Mouse (Mus musculus): ENCODE data around the gene Cdk6.
"Not testable (repeated sequence)": the region's sequence is repeated elsewhere in the genome, so short reads cannot be mapped to it uniquely, and the experiment has no call there.

Cdk6 gene

DNA sequence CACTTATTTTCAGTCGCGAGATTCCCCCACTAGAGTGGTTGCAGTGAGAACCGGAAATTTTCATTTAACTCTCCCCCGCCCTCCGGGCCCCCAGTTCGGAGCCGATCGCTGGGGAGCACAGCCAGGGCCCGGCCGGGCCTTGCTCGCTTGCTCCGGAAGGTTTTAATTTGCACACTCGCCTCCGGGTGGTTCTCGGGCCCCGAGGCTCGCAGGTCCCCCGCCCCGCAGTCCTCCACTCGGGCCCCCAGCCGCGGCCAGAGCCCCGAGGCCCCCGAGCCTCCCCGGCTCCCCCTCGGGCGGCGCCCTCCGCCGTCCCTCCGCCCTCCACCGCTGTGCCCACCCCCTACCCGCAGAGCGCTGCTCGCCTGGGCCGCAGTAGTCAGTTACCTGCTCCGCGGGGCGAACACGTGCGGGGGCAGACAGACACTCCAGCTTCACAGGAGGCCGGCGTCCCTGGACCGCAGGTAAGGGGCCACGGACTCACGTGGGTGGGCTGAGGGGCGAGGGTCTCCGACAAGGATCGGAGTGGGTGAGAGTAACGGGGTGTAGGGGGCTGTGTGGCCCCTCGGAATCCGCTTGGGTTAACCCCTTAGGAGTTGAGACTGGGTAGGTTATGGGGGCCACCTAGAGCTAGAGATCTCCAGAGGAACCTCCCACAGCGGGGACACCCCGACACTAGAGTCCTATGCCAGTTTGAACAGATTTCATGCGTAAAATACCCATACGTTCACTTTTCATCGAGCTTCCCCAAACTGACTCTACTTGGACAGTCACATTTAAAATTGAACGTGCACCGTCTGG lies at the start of gene Cdk6:
Gene Cdk6 (plus strand): TSS at position 375 of the 801 bp plus-strand sequence.
- in situ Hi-C loops (cut with MboI, MseI) = loop anchor here (5.0 kb wide), 4 partner anchors 39 to 256 kb away; partner anchors contain the start of genes Pex1 and Rbm48

- in situ Hi-C loops (cut with MboI, MseI) = no loop called here
Measured at GRCm38 (mm10) chr5:3293666-3294065, 47.6 kb upstream of the Cdk6 start.

GRCm38 (mm10) chr5:3300801-3301457 lies 40.4 kb upstream of the Cdk6 start:
- in situ Hi-C loops (cut with MboI, MseI) = loop anchor here (5.0 kb wide), 1 partner anchor 41 kb away; the partner anchor contains the start of gene Cdk6

GRCm38 (mm10) chr5:3301535-3301934 lies 39.8 kb upstream of the Cdk6 start:
- in situ Hi-C loops (cut with MboI, MseI) = loop anchor here (5.0 kb wide), 1 partner anchor 41 kb away; the partner anchor contains the start of gene Cdk6

DNA sequence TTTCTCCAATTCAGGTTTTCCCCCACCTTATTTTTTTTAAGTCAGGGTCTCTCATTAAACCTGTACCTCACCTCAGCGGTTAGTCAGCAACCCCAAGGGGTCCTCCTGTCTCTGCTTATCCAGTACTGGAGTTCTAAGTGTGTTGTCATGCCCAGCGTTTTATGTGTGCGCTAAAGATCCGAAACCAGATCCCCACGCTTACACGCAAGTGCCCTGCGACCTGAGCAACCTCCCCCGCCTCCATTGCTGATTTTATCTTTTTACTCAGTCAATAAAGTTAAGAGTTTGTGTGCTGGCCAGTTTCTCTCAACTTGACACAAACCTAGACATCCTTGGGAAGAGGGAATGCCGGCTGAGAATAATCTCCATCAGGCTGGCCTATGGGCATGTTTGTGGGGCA lies 37.4 kb upstream of the Cdk6 start:
- in situ Hi-C loops (cut with MboI, MseI) = loop anchor here (5.0 kb wide), 1 partner anchor 38 kb away; the partner anchor contains the start of gene Cdk6

- in situ Hi-C loops (cut with MboI, MseI) = no loop called here
Measured at GRCm38 (mm10) chr5:3306146-3306545, 35.1 kb upstream of the Cdk6 start.

GRCm38 (mm10) chr5:3309122-3309521 lies 32.2 kb upstream of the Cdk6 start:
- in situ Hi-C loops (cut with MboI, MseI) = no loop called here

DNA sequence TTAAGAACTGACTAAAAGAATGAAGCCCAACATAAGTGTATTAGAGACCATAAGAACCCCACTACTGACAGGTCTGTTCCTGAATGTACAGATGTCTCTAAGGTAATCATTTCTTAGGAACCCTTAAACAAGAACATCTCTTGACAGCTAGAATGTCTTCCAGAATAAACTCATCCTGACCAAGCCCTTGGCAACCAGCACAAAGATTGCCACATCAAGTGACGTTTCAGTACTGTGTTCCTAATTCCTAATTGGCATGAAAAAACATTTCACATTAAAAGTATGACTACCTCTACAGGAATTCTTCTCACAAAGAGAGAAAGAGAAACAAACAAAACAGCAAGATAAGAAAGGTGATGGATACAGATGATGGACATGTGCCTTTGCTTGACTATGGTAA lies 31.7 kb upstream of the Cdk6 start:
- in situ Hi-C loops (cut with MboI, MseI) = no loop called here

- in situ Hi-C loops (cut with MboI, MseI) = not testable (repeated sequence)
Measured at GRCm38 (mm10) chr5:3311156-3311555, 30.1 kb upstream of the Cdk6 start.

- in situ Hi-C loops (cut with MboI, MseI) = not testable (repeated sequence)
Measured at GRCm38 (mm10) chr5:3317724-3318123, 23.6 kb upstream of the Cdk6 start.

DNA sequence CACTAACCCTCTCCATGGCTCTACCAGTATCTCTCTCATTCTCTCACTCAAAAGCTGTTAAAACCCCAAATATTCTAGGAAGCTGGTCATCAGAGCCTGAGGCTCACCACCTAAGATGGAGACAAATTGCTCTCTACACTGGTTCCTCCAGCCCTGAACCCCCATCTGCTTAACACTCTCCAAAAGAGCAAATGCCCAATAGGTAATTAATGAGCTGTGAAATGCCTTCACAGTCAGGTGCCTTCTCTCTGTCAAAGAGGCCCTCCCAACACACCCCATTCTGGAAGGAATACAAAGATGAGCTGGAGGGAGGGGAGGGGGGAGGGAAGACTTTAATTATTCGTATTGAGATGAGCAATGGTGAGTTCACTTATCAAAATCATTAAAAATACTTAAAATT lies 21.1 kb upstream of the Cdk6 start:
- in situ Hi-C loops (cut with MboI, MseI) = no loop called here

DNA sequence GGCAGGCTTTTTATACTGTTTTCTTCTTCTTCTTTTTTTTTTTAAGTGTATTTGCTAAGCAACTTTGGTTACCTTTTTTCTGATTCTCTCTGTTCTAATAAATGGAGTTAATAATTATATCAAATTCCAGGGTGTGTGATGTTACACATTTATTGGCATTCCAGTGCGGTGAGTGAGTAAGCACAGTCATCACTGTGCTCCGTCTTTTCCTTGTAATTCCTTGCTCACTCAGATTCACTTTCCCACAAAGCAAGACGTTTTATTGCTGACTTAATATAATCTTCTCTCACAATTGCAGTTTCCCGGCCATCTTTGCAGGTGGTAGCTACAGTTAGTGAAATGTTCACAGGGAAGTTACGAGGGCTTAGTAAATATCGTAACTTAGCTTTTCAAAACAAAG lies 19.2 kb upstream of the Cdk6 start:
- in situ Hi-C loops (cut with MboI, MseI) = no loop called here

GRCm38 (mm10) chr5:3324116-3324515 lies 17.2 kb upstream of the Cdk6 start:
- in situ Hi-C loops (cut with MboI, MseI) = no loop called here

DNA sequence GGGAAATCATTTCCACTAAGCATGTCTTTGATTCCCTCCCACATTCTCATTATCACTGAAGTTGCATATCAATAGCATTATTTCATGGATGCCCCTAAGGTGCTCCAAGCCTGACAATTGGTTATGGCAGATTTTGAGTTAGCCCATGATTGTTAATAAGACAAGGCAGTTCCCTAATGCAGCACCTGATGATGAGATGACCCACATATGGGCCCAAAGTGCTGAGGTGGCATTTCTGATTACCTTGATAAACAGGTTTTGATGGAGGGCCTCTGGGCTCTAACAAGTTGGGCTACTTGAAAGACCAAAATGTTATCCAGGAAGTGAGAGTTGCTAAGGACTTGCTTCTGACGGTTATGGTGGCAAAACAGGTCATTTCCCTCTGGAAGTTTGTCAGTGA lies 11.9 kb upstream of the Cdk6 start:
- in situ Hi-C loops (cut with MboI, MseI) = no loop called here

GRCm38 (mm10) chr5:3330932-3331331 lies 10.4 kb upstream of the Cdk6 start:
- in situ Hi-C loops (cut with MboI, MseI) = no loop called here

DNA sequence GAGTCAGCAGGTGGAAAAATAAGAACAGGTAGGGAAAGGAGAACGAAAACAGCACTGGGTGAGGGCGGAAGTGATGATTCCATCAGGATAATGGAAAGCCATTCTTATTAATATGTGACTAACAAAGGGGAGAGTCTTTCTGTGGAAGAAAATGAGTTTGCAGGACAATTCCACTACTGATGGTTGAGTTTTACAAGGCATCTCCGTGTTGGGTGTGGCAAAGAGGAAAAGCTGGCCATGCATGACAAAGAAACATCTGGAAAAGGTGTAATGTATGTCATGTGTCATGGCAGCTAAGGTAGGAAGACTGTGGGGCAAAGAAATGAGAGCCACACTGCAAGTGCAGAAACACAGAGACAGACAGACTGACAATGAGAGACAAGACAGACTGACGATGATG lies 8.3 kb upstream of the Cdk6 start:
- in situ Hi-C loops (cut with MboI, MseI) = not testable (repeated sequence)

GRCm38 (mm10) chr5:3340340-3341058 lies 786 bp upstream of the Cdk6 start:
- in situ Hi-C loops (cut with MboI, MseI) = loop anchor here (5.0 kb wide), 4 partner anchors 38 to 257 kb away; partner anchors contain the start of genes Pex1 and Rbm48

DNA sequence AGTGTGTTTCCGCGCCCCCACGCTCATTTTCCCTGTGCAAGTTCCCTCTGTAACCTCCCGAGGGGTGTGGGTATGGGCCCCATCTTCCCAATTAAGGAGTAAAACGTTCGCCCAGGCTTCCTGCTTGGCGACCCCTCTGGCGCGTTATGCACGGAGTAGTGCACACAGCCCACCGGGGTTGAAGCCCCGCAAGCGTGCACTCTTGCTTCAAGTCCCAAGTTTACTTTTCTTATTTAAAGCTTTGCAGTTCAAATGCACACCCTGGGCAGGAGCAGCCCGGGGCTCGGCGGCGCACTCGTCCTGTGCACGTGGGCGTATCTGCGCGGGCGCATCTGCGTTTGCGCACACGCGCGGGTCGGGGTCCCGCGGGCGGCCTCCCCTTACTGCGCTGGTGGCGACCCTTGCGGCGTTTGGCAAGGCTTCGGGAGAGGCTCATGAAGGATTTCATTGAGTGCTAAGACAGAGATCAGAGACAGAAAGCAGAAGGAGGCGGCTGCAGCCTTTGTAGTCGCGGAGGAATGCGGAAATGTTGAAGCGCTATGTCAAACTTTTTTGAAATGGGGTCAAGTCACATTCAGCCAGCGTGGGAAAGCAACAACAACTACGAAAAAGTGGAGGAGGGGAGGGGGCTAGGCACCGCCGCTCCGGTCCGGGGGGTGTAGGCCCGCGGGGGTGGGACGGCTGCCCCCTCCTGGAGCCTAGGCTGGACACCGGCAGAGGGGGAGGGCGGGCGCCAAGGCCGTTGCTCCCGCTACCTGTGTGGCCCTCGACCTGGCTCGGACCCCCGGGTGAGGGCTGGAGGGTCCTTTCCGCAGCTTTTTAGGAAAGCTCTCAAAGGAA lies 866 bp downstream of the Cdk6 start:
- in situ Hi-C loops (cut with MboI, MseI) = loop anchor here (5.0 kb wide), 4 partner anchors 40 to 255 kb away; partner anchors contain the start of genes Pex1 and Rbm48

- in situ Hi-C loops (cut with MboI, MseI) = loop anchor here (5.0 kb wide), 4 partner anchors 41 to 254 kb away; partner anchors contain the start of genes Pex1 and Rbm48
Measured at GRCm38 (mm10) chr5:3342771-3343565, 1.7 kb downstream of the Cdk6 start.

DNA sequence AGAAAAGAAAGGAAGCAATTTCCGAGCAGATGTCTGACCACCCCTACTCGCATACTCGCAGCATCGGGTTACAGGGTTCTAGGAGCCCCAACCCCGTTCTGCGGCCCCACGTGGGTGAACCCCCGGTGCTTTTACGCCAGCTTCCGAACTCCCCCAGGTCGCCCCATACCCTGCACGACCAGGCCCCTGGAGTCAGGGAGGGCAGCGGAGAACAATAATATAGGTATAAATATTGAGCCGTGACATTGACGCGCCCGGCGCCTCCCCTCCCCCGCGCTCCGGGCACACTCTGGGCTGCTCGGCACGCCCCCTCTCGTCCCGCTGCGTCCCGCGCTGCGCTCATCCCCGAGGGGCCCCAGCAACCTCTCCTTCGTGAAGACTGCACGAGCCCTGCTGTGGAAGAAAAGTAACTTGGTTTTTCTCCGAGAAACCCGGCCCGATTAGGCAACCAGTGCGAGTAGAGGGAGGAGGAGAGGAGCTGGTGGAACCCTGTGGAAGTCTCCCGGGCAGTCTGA lies 2.3 kb downstream of the Cdk6 start:
- in situ Hi-C loops (cut with MboI, MseI) = loop anchor here (5.0 kb wide), 4 partner anchors 41 to 254 kb away; partner anchors contain the start of genes Pex1 and Rbm48

Data from T-helper 1 cell (primary cell).